Mouse (Mus musculus) granulocyte monocyte progenitor cell, adult 5-6 weeks (primary cell): Measurements from ENCODE around the gene Cbx7. TPM values are rescaled to one million over a fixed set of nuclear protein-coding genes. Genes with fewer than 3 reads are reported as not detected.
A peak's percentile ranks its signal among the peaks of the same experiment; 100 is the strongest.

Source experiments
- ATAC-seq: replicated peaks from 2 replicates; pipeline ENCODE4 v1.8.0; 2016; ENCODE audit warnings: mild to moderate bottlenecking, moderate TSS enrichment, inconsistent platforms; ENCODE audit not compliant: poor library complexity, severe bottlenecking
- total RNA-seq, 2 experiments: library from RNA; stranded (forward) in 1 of 2; stranded (reverse) in 1 of 2; fragments of 200-712, 200-1000 nt in 1 of 2; fragments of >200 nt in 1 of 2; fragmentation: Nextera tagmentation in 1 of 2; gene quantifications; 2 replicates each; pipeline ENCODE4 v1.2.3; 2014 to 2017

Gene Cbx7
- total RNA-seq (2014; fragmentation: Nextera tagmentation) (3.4 and 3.7 TPM in 2 replicates), total RNA-seq (2017) (0.26 and 1.7 TPM in 2 replicates)

DNA sequence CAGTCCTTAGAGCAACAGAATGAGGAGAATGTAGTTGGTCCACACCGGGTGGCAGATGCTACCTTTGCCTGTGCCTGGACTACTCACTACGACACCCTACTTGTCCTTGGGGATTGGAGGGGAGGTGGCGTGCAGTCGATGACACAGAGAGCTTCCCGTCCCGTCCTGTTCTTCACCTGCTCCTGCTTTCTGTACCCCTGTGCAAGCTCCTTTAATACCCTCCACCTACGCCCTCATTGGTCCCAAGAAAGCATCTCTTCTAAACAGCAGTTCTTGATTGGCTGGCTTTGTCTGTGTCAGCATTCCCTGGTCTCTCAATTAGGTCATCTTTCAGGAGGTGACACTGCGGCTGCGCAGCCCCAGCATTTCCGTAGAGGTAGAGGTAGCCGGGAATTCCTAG lies at the start of gene Cbx7:
Gene Cbx7, minus strand, starts transcription at position 180 of the 400 bp plus-strand sequence.
- ATAC-seq, result no peak

DNA sequence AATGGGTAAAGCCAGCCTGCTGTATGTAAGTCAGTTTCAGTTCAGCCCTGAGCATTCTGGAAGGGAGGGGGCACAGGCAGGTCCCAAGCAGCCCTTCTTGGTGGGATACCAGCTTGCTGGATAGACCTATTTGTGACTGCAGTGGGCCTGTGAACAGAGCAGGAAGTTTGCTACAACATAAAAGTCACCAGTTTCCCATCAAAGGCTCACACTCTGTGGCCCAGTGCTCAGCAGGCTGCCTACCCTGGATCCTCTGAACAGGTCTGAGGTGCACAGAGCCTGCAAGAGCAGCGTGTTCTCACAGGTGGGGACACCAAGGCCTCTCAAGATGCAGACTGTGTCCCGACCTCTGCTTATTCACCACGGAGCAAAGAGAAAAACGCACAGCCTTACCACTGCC lies 49.6 kb upstream of the Cbx7 start:
- ATAC-seq, result no peak

DNA sequence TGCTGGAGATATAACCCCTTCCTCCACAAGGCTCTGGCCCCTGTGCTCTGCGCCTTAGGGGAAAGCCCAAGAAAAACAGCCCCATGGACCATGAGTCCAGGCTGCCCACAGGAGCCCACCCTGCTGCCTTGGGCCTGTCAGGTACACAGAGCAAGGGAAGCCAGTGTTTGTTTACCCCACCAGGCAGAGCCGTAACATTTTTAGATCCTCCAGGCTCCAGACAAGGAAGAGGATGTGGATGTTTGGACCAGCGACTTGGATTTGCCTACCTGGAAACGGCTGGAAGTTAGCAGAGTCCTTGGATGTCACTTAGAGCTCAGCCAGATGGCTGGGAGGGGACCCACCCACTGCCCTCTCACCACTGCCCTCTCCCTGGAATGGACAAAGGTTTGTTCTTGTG lies 48.7 kb upstream of the Cbx7 start:
- ATAC-seq, result no peak

DNA sequence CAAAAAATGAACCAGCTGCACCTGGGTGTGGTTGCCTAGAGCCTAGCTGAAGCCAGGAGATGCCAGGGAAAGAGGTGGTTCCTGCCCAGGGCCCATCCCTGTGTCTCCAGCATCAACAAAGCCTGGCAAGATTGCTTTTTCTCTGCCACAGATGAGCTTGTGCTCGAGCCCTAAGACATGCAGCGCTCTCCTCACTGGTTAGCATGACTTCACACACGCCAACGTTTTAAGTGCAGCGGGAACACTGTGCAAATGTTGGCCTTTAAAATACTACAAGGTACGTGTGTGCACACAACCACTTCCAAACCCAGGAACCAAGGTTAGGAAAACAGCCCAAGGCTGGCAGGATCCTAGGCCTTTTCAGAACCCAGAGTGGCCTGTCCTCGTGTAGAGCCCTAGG lies 48.3 kb upstream of the Cbx7 start:
- ATAC-seq, result no peak

DNA sequence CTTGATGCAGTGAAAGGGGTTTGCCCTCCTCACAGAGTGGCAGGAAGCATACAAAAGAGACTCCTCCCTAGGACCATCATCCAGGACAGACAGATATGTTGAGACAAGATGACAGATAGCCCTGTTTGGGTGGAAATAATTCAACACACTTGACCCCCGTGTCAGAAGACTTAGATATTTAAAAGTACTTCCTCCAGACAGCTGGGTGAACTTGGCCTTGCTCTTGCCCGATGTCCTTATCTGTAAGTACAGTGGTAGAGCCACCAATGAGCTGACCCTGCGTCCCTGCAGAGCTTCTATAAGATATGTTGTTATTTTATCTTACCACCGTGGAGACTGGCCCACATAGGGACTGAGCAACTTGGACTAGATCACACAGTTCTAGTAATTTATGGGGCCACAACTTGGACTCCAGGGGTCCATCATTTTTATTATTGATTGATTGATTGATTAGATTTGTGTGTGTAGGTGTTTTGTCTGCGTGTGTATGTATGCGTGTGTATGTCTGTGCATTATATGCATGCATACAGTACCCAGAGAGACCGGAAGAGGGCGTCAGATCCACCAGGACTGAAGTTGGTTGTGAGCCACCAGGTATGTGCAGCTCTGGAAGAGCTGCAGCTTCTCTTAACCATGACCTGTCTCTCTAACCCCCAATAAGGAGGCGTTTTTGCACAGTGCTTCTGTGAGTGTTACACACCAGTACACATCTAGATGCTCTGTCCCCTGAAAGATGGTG lies 45.8 kb upstream of the Cbx7 start:
- ATAC-seq, result no peak

DNA sequence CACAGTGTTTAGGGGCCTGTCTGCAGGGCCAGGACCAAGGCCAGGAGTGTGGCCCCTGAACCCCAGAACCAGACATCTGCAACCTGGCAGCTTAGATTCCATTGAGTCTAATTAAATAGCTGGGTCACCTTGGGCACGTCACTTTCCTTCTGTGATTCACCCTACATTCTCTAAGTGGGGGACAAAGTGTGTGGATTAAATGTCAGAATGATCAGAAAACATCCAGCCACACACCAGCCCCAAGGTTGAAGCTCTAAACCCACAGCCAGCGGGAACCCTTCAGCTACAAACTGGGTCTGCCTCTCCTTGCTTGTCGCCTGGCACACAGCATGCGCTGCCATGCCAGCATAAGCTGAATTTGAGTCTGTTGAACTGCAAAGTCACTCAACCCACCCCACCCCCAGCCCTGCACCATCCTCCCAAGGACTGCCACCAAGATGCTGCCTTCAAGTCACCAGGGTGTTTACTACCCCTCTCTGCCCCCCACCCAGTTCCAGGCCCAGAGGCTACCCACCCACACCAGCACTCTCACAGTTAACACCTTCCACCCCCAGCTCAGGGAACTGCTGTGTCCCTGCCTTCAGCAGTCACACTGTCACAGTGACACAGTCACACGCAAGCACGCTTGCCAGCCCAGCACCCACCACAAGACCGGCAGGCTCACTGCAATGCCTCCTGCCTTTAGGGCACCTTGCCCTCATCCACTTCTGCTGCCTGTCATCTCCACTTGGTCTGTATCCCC lies 44.5 kb upstream of the Cbx7 start:
- ATAC-seq, result no peak

DNA sequence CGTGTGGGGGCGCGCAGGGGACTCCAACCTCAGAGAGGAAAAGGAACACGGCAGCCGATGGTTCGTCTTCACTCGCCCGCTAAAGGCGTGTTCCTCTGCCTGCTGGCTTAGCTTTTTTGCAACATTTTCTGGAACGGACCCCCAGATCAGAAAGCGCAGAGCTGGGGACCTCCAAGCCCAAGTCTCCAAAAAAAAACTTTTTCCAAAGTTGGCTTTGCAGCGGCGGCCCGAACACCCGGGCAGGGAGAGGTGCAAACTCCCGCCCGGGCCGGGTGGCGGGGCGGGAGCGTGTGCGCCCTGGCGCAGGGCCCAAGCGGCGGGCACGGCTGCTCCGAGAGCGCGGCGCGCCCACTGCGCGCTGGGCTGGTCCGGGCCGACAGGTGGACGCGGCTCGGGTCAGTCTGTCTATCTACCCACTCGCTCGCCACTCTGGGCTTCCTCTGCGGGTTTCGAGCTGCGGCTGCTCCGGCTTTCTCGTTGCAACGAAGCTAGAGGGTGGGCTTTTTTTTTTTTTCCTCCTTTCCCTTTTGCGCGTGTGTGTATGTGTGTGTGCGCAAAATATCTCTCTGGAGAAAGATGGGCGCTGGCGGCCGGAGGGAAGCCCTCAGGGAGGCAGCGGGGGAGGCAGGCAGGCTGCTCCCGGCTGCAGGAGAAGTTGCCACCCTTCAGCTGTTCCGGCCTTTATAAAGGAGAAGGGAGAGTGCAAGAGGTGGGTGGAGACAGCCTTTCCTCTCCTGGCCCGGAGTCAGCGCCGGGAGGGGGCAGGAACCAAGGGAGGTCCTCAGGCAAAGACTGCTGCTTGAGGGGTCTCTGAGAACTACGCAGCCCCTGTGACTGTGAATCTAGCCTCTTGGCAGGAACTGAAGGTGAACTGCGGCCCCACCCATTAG lies 43.6 kb upstream of the Cbx7 start, which contains the start of gene Pdgfb:
Gene Pdgfb, minus strand, starts transcription at position 657 of the 890 bp plus-strand sequence.
- ATAC-seq, result peak; percentile 47; the same call in 1 of the 2 replicates

DNA sequence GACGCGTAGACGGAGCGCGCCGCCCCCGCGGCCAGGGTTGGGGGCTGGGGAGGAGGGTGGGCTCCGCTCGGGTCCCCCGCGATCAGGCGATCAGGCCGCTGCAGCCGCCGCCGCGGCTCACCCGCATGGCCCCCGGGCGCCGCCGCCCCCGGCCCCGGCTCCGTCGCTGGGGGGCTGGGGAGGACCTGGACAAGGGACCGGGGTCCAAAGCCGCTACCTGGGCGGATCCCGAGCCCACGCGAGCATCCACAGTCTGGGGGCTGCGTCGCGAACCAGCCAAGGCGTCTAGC lies 43.1 kb upstream of the Cbx7 start:
- ATAC-seq, result no peak

DNA sequence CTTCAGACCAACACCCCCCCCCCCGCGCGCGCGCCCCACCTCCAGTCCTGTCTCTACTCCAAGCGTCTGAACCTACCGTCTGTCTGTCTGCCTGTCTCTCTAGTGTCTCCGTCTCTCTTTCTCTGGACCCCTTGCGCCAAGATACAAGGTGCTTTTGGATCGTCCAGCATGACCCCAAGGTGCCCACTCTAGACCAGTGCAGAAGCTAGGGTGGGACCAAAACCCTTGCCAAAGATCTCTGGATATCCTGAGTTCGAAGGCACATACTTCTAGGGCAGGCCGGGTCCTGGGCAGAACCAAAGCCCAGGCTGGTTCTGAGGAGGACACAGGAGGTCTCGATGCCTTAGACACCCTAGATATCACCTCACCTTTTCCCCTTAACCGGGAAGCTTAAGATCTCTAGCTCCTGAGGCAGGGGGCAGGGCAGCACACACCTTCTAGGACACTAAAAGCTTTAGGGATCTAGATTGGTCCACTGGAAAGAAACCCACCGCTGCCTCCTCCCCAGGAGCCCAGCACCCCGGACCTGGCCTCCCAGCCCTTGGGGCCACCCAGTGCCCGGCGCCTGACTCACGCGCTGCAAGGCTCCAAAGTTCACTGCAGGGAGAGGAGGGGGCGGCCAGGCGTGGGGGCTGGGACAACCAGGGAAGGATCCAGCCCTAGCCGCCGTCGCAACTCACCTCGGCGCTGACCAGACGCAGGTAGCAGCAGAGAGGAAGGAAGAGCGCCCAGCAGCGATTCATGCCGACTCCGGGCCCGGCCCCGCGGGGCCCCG lies 42.5 kb upstream of the Cbx7 start:
- ATAC-seq, result no peak

DNA sequence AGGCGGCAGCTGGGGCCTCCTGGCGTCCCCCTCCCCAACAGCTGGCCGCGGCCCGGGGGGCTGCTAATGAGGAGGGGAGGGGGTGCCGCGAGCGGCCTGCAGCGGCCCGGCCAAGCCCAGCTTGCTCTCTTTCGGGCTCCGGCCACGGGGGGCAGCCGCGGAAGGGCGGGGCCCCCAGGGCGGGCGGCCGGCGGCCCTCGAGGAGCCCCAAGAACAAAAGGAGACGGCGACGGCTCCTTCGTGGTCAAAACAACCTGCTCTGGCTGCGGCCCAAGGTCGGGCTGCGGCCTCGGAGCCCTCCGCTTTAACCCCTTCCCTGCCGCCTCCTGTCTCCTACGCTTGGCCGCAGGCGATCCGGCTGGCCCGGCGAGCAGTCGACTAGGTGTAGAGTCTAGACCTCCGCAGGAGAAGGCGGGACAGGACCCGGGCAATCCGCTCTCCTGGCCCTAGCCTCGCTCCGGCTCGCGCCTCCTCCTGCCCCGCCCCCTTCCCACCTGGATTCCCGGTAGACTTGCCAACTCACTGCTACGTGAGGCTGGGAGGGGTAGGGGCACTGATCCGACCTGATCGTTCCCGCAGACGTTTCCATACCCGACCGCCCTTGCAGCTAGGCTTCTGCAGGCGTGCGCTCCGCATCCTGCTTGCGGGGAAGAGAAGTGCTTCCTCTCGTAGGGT lies 41.7 kb upstream of the Cbx7 start:
- ATAC-seq, result no peak

DNA sequence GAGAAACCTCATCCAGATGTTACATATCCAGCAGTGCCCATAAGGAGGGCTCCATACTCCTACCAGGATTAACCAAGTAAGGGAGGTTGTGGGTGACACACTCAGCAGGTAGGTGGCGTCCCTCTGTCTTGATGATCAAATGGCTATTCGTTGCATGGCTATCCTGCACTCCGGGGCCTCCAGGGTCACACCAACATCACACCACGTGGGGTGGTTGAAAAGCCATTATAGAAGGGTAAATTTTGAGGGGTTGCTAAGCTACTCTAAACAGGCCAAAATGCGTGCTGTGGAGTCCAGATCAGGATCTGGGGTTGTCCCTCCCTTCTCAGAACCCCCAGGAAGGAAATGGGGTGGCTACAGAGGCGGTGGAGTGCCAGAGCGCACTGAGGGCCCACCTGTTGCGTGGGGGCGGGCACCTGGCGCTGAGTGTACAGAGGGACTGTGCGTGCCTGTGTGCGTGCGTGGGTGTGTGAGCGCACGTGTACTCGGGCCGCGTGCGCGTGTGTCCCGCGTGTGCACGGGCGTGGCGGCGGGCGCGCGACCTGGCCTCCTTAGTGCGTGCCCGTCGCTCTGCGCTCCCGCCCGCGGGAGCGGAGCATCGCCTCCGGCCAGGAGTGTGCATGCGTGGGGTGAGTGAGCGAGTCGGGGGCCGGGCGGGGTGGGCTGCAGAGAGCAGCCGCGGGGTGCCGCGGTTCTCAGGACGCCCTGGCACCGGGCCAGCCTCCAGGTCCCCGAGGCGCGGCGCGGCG lies 41.0 kb upstream of the Cbx7 start:
- ATAC-seq, result no peak

DNA sequence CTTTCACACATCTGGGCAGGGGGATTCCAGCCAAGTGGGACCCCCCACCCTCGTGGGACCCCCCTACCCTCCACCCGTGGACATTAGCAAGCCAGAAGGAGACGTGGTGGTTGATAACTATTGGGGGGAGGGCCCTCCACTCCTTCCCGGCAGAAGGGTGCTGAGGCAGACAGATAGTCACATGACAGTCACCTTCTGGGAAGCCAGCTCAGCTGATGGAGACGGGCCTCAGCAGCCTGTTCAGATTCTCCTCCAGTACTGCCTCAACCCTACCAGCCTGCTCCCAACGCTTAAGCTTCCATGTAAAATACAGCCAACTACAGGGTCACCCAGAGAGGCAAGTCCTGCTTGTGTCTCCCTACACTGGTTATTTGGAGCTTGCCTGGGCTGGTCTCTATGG lies 40.3 kb upstream of the Cbx7 start:
- no peak for ATAC-seq

DNA sequence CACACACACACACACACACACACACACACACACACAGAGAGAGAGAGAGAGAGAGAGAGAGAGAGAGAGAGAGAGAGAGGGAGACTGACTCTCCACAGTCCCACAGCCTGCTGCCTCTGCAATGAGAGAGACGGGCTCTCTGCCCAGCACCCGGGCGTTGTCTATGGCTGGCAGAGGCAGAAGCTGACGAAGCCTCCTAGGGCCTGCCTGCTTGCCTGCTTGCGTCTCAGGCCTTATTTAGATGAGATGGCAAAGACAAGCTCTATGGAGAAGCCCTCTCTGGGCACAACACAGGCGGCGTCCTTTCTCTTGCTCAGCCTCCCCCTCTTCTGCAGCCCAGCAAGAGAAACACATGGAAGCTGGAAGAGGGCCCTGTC lies 39.3 kb upstream of the Cbx7 start:
- no peak for ATAC-seq

DNA sequence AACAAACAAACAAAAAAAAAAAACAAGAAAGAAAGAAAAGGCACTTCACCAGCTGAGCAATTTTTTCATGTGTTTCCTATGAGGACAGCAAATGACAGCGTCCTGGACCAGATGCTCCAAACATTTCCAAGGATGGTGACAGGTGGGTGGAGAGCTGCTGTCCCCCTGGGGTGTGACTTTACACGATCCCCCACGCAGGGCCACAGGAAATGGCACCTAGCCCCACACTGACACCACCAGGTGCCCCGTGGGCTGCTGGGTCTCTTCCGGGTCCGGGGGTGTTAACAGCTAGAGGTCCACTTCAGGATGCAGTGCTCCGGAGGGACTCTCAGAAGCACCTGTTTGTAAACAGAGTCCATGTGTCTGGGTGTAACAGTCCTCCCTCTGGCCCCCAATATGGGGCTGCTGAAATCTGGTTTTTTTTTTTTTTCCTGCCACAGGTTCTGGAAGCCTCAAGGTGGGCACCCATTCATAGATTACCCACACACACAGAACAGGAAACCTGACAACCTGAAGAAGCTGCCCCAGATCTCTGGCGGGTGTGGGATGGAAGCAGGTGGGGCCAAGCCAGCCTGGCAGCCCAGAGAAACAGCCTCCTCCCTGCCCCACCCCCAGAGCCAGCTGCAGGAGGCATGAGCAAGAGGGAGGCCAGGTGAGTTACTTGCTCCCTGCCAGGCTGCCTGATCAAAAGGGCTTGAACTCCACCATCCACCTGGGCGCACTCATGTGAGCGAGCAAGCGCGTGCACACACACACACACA lies 38.7 kb upstream of the Cbx7 start:
- ATAC-seq, result no peak

DNA sequence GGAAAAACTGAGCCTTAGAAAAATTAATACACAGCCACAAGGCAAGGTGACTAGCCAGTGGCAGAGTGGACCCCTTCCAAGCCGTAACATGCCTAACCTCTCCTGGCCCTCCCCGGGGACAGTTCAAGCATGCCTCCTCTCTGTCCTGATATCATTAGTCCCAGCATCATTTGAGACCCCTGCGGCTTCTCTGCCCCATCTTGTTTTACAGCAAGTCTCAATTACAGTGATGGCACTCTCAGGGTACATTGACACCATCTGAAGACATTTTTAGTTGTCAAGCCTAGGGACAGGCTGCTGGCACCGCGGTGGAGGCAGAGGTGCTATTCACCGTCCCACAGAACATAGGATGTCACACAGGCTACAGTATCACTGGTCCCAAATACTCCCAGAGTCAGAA lies 37.5 kb upstream of the Cbx7 start:
- ATAC-seq, result no peak

DNA sequence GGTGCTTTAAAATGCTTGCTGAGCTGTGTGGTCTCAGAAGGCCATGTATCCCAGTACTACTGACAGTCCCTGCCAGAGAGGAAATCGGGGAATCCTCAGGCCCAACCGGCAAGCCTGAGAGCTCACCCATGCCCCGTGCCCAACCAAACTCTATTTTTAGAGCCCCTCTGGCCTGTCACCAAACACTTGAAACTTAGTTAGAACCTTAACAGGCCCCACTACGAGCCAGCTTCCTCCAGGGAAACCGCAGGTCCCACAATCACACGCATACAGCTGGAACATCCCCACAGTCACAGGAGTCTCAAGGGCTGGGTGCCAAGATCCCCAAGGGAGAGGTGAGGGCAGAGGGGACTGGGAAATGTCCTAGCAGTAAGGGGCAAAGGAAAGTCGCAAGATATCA lies 35.2 kb upstream of the Cbx7 start:
- peak; percentile 61 for ATAC-seq

DNA sequence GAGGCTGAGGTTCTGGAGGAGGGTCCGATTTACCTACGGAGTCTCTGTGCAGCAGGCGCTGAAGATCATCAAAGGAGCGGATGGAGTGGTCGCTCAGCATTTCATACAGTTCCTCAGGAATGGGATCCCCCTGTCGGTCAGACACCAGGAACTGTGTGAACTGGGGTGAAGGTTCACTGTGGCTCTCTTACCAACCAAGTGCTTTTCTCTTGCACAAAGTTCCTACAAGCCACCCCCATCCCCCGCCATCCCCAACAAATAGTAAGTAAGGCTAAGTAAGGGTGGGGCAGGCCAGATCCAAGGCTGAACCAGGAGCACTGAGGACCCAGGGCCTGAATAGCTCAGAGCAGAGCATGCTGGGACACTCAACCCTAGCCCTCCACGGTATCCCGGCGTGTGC lies 34.5 kb upstream of the Cbx7 start:
- no peak for ATAC-seq

DNA sequence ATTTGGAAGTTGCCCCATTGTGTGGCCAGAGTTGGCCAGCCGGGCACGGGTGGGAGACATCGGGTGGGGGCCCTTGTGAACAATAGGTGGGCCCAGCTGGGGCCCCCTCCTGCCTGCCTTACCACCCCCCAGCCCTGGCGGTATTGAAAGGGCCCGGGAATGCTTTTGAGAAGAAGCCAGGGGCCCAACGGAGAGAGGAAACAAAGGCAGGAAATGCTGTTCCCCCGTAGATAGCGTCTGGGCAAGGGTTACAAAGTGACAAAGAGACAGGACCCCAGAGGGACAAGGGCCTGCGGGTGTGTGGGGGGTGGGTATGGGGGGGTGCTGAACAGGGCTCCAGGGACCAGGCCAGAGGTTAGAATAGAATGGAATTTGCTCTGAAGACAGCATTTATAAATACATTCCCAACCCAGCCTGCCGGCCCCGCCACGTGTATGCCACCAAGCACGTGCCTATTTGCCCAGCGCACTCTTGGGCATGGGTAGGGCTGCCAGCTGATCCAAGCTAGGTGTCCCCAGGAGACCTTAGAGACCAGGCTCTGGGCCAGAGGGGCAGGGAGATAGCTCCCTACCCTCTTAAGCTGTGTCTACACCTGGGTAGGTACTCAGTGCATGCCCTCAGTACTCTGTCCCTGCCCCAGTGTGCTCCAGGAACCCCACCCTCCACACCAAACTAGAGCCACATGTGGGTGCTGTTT lies 33.9 kb upstream of the Cbx7 start:
- no peak for ATAC-seq
